Mouse (Mus musculus): ENCODE data around the gene Dmd. TPM values are rescaled to one million over a fixed set of nuclear protein-coding genes. Genes with fewer than 3 reads are reported as not detected.

Dmd gene
- polyA plus RNA-seq, 1 experiment from 2014 or later: 16.8 TPM

GRCm38 (mm10) chrX:84860012-84860647 is 1911.5 kb downstream of the Dmd start:
- ATAC-seq (ENCODE audit: insufficient number of reproducible peaks, insufficient read depth, low FRiP score, low TSS enrichment, low read depth): peak; percentile 81; the same call in 1 of the 2 replicates
- H3K9ac ChIP-seq (replicated peaks): no peak overlapping the region
- H3K27ac ChIP-seq: no peak overlapping the region
- no peaks in the 10 kb centered on the region for H3K9me3 ChIP-seq
- H3K27me3 ChIP-seq: no peaks in the 10 kb centered on the region
- no peaks in the 10 kb centered on the region for H3K4me1 ChIP-seq (replicated peaks)
- WGBS: 17% methylated on average over 3 of the region's 3 CpGs
- H3K36me3 ChIP-seq: no peaks in the 10 kb centered on the region
- no peak overlapping the region for H3K4me3 ChIP-seq (replicated peaks)
- no peak overlapping the region for H3K4me2 ChIP-seq

GRCm38 (mm10) chrX:84873090-84873489 is 1924.4 kb downstream of the Dmd start:
- Histone ChIP-seq H3K4me3 (replicated peaks) (no peak overlapping the region), H3K4me2 (no peak overlapping the region), H3K27ac (no peak overlapping the region), H3K4me1 (replicated peaks) (no peaks in the 10 kb centered on the region), H3K27me3 (no peaks in the 10 kb centered on the region), H3K9me3 (no peaks in the 10 kb centered on the region), H3K9ac (replicated peaks) (no peak overlapping the region), H3K36me3 (no peaks in the 10 kb centered on the region)
- WGBS: 68% methylated on average over 4 of the region's 4 CpGs
- no peak for ATAC-seq (ENCODE audit: insufficient number of reproducible peaks, insufficient read depth, low FRiP score, low TSS enrichment, low read depth)

DNA sequence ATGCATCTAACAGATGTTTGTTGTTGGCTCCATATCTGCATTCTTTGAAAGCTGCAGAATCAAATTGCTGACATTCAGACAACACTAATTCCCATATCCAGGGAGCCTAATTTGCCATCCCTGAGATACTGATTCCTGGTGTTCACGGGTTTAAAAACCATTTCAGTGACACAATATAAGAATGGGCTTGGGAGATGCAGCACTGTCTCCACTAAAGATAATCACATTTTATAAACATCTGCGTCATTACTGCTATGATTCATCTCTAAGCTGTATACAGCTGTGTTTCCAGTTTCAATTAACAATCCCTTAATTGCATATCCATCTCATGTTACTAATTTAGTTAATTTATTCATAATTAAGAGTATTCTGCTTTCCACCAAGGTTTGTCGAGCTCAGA is 1929.5 kb downstream of the Dmd start:
- Histone ChIP-seq H3K9me3 (no peaks in the 10 kb centered on the region), H3K27me3 (no peaks in the 10 kb centered on the region), H3K36me3 (no peaks in the 10 kb centered on the region), H3K4me3 (replicated peaks) (no peak overlapping the region), H3K4me1 (replicated peaks) (no peaks in the 10 kb centered on the region), H3K9ac (replicated peaks) (no peak overlapping the region), H3K27ac (no peak overlapping the region), H3K4me2 (no peak overlapping the region)
- 58% methylated on average over 3 of the region's 3 CpGs for WGBS
- ATAC-seq (ENCODE audit: insufficient number of reproducible peaks, insufficient read depth, low FRiP score, low TSS enrichment, low read depth): no peak

DNA sequence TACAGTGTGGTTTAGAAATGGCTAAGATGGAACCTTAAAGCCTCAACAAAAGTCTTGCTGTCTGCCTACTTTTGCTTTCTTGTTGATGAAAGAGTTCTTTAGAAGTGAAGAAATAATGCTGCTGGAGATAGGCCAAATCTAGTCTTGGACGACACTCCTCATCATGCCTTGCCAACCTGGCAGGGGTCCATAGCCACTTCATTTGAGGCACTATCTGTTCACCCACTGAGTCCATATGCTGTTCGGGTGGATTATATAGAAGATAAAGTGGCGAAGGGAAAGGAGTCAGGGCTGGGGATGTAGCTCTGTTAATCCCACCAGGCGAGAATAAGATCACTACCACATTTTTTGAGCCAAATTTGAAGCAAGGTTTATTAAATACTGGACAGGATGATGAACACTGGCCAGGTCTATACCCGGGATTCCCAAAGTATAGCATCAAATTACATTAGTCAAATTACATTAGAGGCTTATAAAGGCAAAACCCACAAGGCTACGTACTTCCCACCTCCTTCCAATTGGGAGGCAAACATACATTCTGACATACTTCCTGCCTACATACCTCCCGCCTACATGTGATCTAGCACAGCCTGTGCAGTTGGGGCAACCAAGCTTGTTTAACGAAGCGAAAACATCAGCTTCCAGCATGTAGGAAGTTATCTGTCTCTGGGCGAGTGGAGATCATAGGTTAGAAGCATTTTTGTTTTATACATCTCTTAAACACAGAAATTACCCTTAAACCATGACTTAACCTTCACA is 1984.2 kb downstream of the Dmd start:
- no peak for ATAC-seq (ENCODE audit: insufficient number of reproducible peaks, insufficient read depth, low FRiP score, low TSS enrichment, low read depth)
- H3K4me2 ChIP-seq: no peak overlapping the region
- WGBS: 89% methylated on average over 10 of the region's 10 CpGs

DNA sequence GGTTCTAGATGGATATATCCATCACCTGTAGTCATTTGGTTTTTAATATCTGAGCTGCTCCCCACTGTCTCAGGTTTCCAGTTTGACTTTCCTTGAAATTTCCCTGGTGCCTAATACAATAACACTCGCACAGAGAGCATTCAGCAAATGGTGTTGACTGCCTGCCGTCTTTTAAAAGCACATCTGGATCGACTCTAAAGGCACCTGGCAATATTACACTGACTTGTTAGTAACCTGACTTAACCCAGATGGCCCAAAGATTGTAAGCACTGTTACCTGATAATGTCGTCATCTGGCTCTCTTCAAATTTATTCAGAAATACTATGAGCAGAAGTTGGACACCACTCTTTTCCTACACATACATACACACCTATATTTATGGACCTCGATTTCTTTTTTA is 2011.9 kb downstream of the Dmd start:
- Histone ChIP-seq H3K4me3 (replicated peaks) (no peak overlapping the region), H3K9ac (replicated peaks) (no peak overlapping the region), H3K4me2 (no peak overlapping the region), H3K27ac (no peak overlapping the region), H3K9me3 (no peaks in the 10 kb centered on the region), H3K36me3 (no peaks in the 10 kb centered on the region), H3K4me1 (replicated peaks) (no peaks in the 10 kb centered on the region), H3K27me3 (no peaks in the 10 kb centered on the region)
- peak; percentile 80 for ATAC-seq (ENCODE audit: insufficient number of reproducible peaks, insufficient read depth, low FRiP score, low TSS enrichment, low read depth)
- 33% methylated on average over 5 of the region's 5 CpGs for WGBS

More for the DNA sequence above, 1984.2 kb downstream of the Dmd start:
- Histone ChIP-seq H3K27me3 (no peaks in the 10 kb centered on the region), H3K27ac (no peak overlapping the region), H3K4me1 (replicated peaks) (no peaks in the 10 kb centered on the region), H3K36me3 (no peaks in the 10 kb centered on the region), H3K4me3 (replicated peaks) (no peak overlapping the region), H3K9ac (replicated peaks) (no peak overlapping the region), H3K9me3 (no peaks in the 10 kb centered on the region)

GRCm38 (mm10) chrX:84960972-84961371 is 2012.3 kb downstream of the Dmd start:
- Histone ChIP-seq H3K4me3 (replicated peaks) (no peak overlapping the region), H3K36me3 (no peaks in the 10 kb centered on the region), H3K27ac (no peak overlapping the region), H3K4me2 (no peak overlapping the region), H3K9me3 (no peaks in the 10 kb centered on the region), H3K9ac (replicated peaks) (no peak overlapping the region), H3K4me1 (replicated peaks) (no peaks in the 10 kb centered on the region), H3K27me3 (no peaks in the 10 kb centered on the region)
- WGBS: 46% methylated on average over 6 of the region's 6 CpGs
- peak; percentile 26; the same call in 1 of the 2 replicates for ATAC-seq (ENCODE audit: insufficient number of reproducible peaks, insufficient read depth, low FRiP score, low TSS enrichment, low read depth)

- no peak for ATAC-seq (ENCODE audit: insufficient number of reproducible peaks, insufficient read depth, low FRiP score, low TSS enrichment, low read depth)
- Histone ChIP-seq H3K36me3 (no peaks in the 10 kb centered on the region), H3K9me3 (no peaks in the 10 kb centered on the region), H3K4me1 (replicated peaks) (no peaks in the 10 kb centered on the region), H3K9ac (replicated peaks) (no peak overlapping the region), H3K27ac (no peak overlapping the region), H3K27me3 (no peaks in the 10 kb centered on the region), H3K4me3 (replicated peaks) (no peak overlapping the region), H3K4me2 (no peak overlapping the region)
Measured at GRCm38 (mm10) chrX:85008304-85008703, 2059.6 kb downstream of the Dmd start.

GRCm38 (mm10) chrX:85041466-85042058 is 2092.9 kb downstream of the Dmd start:
- H3K36me3 ChIP-seq: no peaks in the 10 kb centered on the region
- H3K4me1 ChIP-seq (replicated peaks): no peaks in the 10 kb centered on the region
- ATAC-seq (ENCODE audit: insufficient number of reproducible peaks, insufficient read depth, low FRiP score, low TSS enrichment, low read depth): no peak
- H3K9me3 ChIP-seq: no peaks in the 10 kb centered on the region
- no peak overlapping the region for H3K9ac ChIP-seq (replicated peaks)
- H3K27me3 ChIP-seq: peaks cover 3% of the 10 kb centered on the region; the same call in 1 of the 2 replicates
- H3K4me3 ChIP-seq (replicated peaks): no peak overlapping the region
- H3K4me2 ChIP-seq: no peak overlapping the region
- H3K27ac ChIP-seq: no peak overlapping the region
- WGBS: 40% methylated on average over 8 of the region's 8 CpGs

DNA sequence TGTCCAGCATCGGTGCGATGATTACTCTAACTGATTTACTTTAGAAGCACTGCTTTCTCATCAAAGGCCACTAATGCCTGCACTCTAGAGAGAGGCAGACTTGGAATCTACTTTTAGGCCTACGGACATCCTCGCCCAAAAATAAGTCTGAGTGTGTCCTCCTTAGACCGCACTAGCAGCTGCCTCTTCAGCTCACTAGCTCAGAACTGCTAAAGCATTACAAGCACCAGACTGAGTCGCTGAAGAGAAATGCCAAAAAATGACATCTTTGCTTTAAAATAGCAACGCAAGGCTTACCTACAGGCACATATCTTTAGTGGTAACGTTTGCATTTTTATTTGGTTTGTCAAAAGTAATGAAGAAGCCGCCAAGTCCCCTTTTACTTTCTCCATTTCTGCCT is 2098.0 kb downstream of the Dmd start:
- no peak overlapping the region for H3K4me3 ChIP-seq (replicated peaks)
- peaks cover 18% of the 10 kb centered on the region; the same call in 1 of the 2 replicates for H3K27me3 ChIP-seq
- no peak for ATAC-seq (ENCODE audit: insufficient number of reproducible peaks, insufficient read depth, low FRiP score, low TSS enrichment, low read depth)
- WGBS: 91% methylated on average over 9 of the region's 9 CpGs
- H3K9ac ChIP-seq (replicated peaks): no peak overlapping the region
- H3K9me3 ChIP-seq: no peaks in the 10 kb centered on the region
- no peaks in the 10 kb centered on the region for H3K4me1 ChIP-seq (replicated peaks)
- no peak overlapping the region for H3K27ac ChIP-seq
- no peak overlapping the region for H3K4me2 ChIP-seq
- H3K36me3 ChIP-seq: no peaks in the 10 kb centered on the region

- peak overlapping the region; percentile 66 for H3K9ac ChIP-seq (replicated peaks)
- peak overlapping the region; percentile 54; the same call in 1 of the 2 replicates for H3K27ac ChIP-seq
- 14% methylated on average over 45 of the region's 47 CpGs for WGBS
- H3K4me3 ChIP-seq (replicated peaks): peak overlapping the region; percentile 46
- peaks cover 18% of the 10 kb centered on the region; the same call in 1 of the 2 replicates for H3K27me3 ChIP-seq
- ATAC-seq (ENCODE audit: insufficient number of reproducible peaks, insufficient read depth, low FRiP score, low TSS enrichment, low read depth): peak; percentile 89
- H3K36me3 ChIP-seq: no peaks in the 10 kb centered on the region
- no peaks in the 10 kb centered on the region for H3K4me1 ChIP-seq (replicated peaks)
- no peaks in the 10 kb centered on the region for H3K9me3 ChIP-seq
- H3K4me2 ChIP-seq: peak overlapping the region; percentile 62
Measured at GRCm38 (mm10) chrX:85048141-85049110, 2099.8 kb downstream of the Dmd start.
